Mouse (Mus musculus) urinary bladder, postnatal 10 days (tissue): ENCODE measurements around the gene Gm8356.
"Not testable (repeated sequence)": the region's sequence is repeated elsewhere in the genome, so short reads cannot be mapped to it uniquely, and the experiment has no call there.

Experiments
- DNase-seq: peaks from one replicate; pipeline ENCODE4 v3.0.0; 2022; ENCODE audit warnings: low spot score

Gm8356 gene

DNA sequence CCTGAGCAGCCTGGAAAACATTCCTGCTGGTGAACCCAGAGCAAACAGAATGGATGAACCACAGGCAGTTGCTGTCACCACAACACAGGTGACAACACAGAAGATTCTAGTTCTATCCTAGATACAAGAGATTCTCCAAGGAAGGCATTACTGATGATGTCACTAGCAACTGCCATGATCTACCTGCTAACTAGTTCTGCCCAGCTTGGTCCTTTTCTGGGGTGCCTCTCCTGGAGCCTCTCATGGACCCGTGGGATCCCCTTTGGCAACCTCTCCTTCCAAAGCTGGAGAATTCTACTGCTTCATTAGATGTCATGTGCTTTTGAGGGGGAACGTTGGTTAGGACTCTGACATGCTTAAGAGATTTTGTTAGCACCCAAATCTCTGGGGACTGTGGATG, at the start of gene Gm8356:
TSS of gene Gm8356 (minus strand) at position 101 of the 400 bp plus-strand sequence.
- DNase-seq: not testable (repeated sequence)

GRCm38 (mm10) chr14:6486331-6486730, 50.8 kb downstream of the Gm8356 start:
- peak; percentile 17 for DNase-seq

DNA sequence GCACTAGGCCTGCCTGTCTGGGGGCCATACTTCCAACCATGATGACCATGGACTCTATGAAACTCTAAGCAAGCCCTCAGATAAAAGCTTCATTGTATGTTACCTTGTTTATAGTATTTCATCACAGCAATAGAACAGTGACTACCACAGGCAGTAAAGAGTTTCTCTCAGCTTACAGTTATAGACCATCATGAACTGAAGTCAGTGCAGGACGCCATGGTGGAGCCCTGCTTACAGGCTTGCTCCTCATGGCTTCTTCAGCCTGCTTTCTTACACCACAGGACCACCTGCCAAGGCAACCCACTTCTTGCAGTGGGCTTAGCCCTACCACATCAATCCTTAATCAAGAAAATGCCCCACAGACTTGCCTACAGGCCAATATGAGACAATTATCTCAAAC, 51.5 kb downstream of the Gm8356 start:
- DNase-seq: not testable (repeated sequence)

DNA sequence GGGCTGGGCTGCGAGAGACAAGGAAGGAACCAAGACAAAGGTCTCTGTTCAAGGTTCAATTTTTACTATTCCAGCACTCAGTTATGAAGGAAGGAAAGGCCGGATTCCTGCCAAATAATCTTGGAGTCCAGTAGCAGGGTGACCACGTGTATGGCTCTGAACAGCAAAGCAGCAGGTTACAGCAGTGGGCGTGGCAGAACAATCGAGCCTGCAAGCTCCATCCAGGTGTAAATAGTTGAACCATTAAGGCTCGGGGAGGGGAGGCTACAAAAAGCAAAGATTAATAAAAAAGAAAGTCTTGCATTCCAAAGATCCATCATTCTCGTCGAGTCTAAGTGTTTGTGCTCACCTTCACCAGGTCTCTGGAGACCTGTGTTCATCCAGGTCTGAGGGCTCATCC, 55.0 kb downstream of the Gm8356 start:
- not testable (repeated sequence) for DNase-seq
